Mouse (Mus musculus) ES-E14 (cell line): ENCODE results near the gene Mdga1. TPM values are rescaled to one million over a fixed set of nuclear protein-coding genes. Genes with fewer than 3 reads are reported as not detected.

ENCODE experiments used
- DNase-seq: peaks from one replicate; pipeline ENCODE4 v3.0.0-alpha.2; 2013; ENCODE audit warnings: low read depth, low spot score
- H3K27ac ChIP-seq: 2 replicates; pipeline ENCODE4 v1.5.1; 2012; ENCODE audit warnings: low read depth, mild to moderate bottlenecking, low read length, moderate library complexity, mixed read lengths; ENCODE audit not compliant: poor library complexity, insufficient read depth, severe bottlenecking
- H3K36me3 ChIP-seq: 2 replicates; pipeline ENCODE4 v1.6.1; 2012; ENCODE audit warnings: mild to moderate bottlenecking, low read length, moderate library complexity, mixed read lengths; ENCODE audit not compliant: control insufficient read depth, poor library complexity, insufficient read depth, severe bottlenecking
- H3K4me1 ChIP-seq, 2 experiments: fragments of 150-350 bp in 1 of 2; sonication (generic) in 1 of 2; 2 replicates each; pipeline ENCODE4 v1.6.1; 2012; ENCODE audit warnings: low read length in 2 of 2, mild to moderate bottlenecking in 1 of 2, mixed read lengths in 1 of 2; ENCODE audit not compliant: control insufficient read depth in 2 of 2, insufficient read depth in 2 of 2, poor library complexity in 1 of 2
- H3K4me3 ChIP-seq, 2 experiments: fragments of 150-350 bp in 1 of 2; sonication (generic) in 1 of 2; 2 replicates each; pipeline ENCODE4 v1.5.1; 2012; ENCODE audit warnings: low read length in 2 of 2, low read depth in 1 of 2, mild to moderate bottlenecking in 1 of 2, mixed read lengths in 1 of 2; ENCODE audit not compliant: insufficient read depth in 1 of 2, poor library complexity in 1 of 2, severe bottlenecking in 1 of 2
- H3K9ac ChIP-seq: 2 replicates; pipeline ENCODE4 v1.6.1; 2012; ENCODE audit warnings: low read depth, mild to moderate bottlenecking, low read length, mixed read lengths; ENCODE audit not compliant: poor library complexity, insufficient read depth, severe bottlenecking
- H3K9me3 ChIP-seq: fragments of 150-350 bp; sonication (generic); 2 replicates; pipeline ENCODE4 v1.6.1; 2012; ENCODE audit warnings: low read depth, mild to moderate bottlenecking, low read length; ENCODE audit not compliant: control insufficient read depth, insufficient read depth
- CHD2 ChIP-seq: IDR thresholded peaks from 2 replicates; pipeline ENCODE4 v1.6.1; 2014; ENCODE audit warnings: mild to moderate bottlenecking, low read depth, low read length, inconsistent platforms
- HCFC1 ChIP-seq: IDR thresholded peaks from 2 replicates; pipeline ENCODE4 v1.6.1; 2012; ENCODE audit warnings: low read length, inconsistent platforms, borderline replicate concordance; ENCODE audit not compliant: insufficient read depth
- MAFK ChIP-seq: IDR thresholded peaks from 2 replicates; pipeline ENCODE4 v1.6.1; 2014; ENCODE audit warnings: mild to moderate bottlenecking, low read depth, low read length, inconsistent platforms; ENCODE audit not compliant: insufficient read depth
- ZC3H11A ChIP-seq: IDR thresholded peaks from 2 replicates; pipeline ENCODE4 v1.6.1; 2012; ENCODE audit warnings: low read depth, mild to moderate bottlenecking, inconsistent platforms, low read length, borderline replicate concordance
- ZNF384 ChIP-seq: IDR thresholded peaks from 2 replicates; pipeline ENCODE4 v1.6.1; 2012; ENCODE audit warnings: low read depth, low read length, inconsistent platforms
- in situ Hi-C, 2 experiments: fragments of 600-800 bp; cut with MboI; formaldehyde crosslinking; loops; one replicate each; pipeline ENCODE4 v1.15.1; 2025; ENCODE audit warnings: low sequenced_read_pairs in 2 of 2, inconsistent platforms in 1 of 2; ENCODE audit not compliant: unreplicated experiment in 2 of 2
- total RNA-seq: library from RNA; depleted of rRNA; stranded (reverse); fragments of 300-350 nt; gene quantifications from 2 replicates; pipeline ENCODE4 v1.2.3, GENCODE M21; 2012

Gene Mdga1
- total RNA-seq, 1 experiment: 7.1 TPM

DNA sequence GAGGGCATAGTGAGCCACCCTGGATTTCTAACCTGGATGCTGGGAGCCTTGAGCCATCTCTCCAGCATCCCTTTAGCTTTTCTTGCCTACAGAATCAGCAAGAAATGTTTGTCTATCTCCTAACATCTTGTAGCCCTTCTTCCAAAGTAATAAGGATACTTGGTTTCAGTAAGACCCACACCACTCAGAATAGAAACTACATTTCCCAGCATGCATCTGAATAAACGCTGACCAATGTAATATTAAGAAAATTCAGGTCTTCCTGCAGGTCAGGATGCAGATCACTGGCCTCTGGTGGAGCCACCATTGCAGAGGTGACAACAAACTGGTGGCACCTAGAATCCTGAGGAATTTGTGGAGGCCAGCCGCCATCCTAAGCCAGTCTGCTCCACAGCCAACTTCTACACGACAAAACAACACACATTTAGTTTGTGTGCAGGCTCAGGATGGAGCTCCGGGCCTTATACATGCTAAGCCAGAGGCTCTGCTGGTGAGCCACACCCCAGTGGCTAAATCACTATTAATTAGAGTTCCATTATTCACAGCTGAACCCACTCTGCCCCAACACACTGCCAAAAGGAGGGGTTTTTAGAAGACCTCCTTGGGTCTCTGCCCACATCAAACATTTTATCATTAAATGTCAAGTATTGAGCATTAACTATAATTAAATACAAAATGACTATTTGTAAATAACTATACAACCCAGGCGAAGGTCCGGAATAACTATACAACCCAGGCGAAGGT, 126.3 kb downstream of the Mdga1 start:
- in situ Hi-C loops: no loop called here
- no peak overlapping the region for H3K9ac ChIP-seq
- H3K4me1 ChIP-seq: peaks cover 2 to 13% of the 10 kb centered on the region in 2 experiments; a peak in 1 of 4 replicates
- no peak for DNase-seq
- peak; percentile 79 for TF ChIP-seq HCFC1
- TF ChIP-seq MAFK: peak; percentile 79
- TF ChIP-seq ZC3H11A: no peak
- no peak for TF ChIP-seq CHD2
- no peak for TF ChIP-seq ZNF384
- no peak overlapping the region for H3K4me3 ChIP-seq
- no peaks in the 10 kb centered on the region for H3K36me3 ChIP-seq
- H3K27ac ChIP-seq: no peak overlapping the region
- no peaks in the 10 kb centered on the region for H3K9me3 ChIP-seq

DNA sequence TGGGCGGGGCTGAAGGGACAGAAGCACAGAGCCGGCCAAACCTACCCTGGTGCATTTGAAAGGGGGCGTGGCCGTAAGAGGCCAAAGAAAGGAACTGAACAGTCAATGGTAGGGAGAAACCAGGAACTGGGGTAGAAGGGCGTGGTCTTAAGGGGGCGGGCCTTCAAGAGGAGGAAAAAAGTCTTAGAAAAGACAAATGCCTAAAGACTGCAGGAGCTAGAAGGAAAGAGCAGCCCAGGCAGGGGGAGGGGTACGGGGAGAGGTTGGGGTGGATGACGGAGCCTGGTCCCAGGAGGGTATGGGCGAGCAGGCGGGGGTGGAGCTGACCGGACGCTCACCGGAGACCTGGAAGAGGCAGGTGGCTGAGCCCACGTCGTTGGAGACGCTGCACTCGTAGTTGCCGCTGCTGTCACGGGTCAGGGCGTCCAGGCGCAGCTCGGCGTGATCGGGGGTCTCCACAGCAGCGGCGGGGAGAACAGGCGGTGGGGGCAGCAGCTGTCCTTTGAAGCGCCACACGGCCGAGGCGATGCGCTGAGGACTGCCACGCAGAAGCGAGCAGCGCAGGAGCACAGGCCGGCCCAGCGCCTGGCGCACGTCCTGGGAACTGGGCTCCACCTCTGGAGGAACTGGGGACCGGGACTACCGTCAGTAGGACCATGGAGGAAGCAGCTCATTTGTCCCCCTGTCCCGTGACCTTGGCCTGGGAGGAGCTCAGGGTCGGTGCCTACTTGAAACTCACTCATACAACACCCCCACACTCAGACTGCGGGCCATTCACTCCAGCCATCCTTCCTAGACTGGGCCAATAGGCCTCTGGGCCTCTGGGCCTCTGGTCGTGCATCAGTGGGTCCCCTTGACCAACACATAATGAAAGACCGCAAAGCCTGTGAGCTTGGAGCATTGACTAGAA, 127.9 kb downstream of the Mdga1 start:
- H3K36me3 ChIP-seq: no peaks in the 10 kb centered on the region
- DNase-seq: peak; percentile 90
- peak overlapping the region; percentile 61 to 81 for H3K4me3 ChIP-seq
- in situ Hi-C loops: no loop called here
- peaks cover 2 to 20% of the 10 kb centered on the region in 2 experiments; a peak in 2 of 4 replicates for H3K4me1 ChIP-seq
- no peak for TF ChIP-seq ZNF384
- no peak for TF ChIP-seq HCFC1
- TF ChIP-seq ZC3H11A: no peak
- TF ChIP-seq MAFK: no peak
- no peak for TF ChIP-seq CHD2
- no peak overlapping the region; the same call in 1 of the 2 replicates for H3K27ac ChIP-seq
- H3K9me3 ChIP-seq: no peaks in the 10 kb centered on the region
- peak overlapping the region; percentile 75 for H3K9ac ChIP-seq

DNA sequence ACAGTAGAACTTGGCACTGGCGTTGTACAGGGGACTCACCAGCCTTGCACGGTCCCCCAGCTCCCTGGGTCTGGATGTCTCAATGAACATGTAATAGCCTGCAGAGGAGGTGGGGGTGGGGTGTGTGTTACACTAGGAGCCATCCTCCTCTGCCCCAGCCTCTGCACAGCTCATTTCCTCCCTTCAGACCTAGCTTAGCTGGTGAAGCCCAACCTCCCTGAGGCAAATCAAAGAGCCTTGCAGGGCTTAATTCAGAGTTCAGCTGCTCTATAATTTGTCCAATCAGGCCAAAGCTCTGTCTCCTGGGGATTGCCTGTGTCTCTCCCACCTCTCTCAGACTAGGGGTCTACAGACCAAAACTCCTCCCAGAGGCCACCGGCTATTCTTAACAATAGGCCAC, 131.9 kb downstream of the Mdga1 start:
- in situ Hi-C loops: no loop called here
- Histone ChIP-seq H3K36me3 (no peaks in the 10 kb centered on the region), H3K9ac (no peak overlapping the region), H3K9me3 (no peaks in the 10 kb centered on the region), H3K4me1 (peaks cover 0 to 18% of the 10 kb centered on the region in 2 experiments; a peak in 2 of 4 replicates), H3K4me3 (no peak overlapping the region), H3K27ac (no peak overlapping the region)
- no peak for DNase-seq
- TF ChIP-seq MAFK: no peak
- TF ChIP-seq ZNF384: no peak
- no peak for TF ChIP-seq ZC3H11A
- TF ChIP-seq HCFC1: no peak
- TF ChIP-seq CHD2: no peak

DNA sequence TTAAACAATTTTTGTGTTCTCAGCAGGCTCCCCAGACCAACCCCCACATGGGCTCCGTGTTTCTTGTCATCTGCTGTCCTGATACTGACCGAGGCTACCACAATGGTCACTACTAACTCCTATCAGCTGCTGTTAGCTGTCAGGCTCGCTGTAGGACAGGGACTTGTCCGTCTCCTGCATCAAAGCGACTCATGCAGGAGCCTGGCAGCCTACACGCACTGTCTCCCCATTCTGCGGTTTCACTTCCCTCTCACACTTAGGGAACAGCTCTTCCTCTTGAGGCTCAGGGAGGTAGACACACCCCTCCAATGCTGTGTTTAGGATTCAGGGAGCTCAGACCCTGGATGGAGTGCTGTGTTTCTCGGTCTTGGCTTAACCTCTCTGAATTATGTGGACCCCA, 132.4 kb downstream of the Mdga1 start:
- Histone ChIP-seq H3K9me3 (no peaks in the 10 kb centered on the region), H3K27ac (no peak overlapping the region), H3K4me1 (peaks cover 0 to 14% of the 10 kb centered on the region in 2 experiments; a peak in 2 of 4 replicates), H3K36me3 (no peaks in the 10 kb centered on the region), H3K9ac (no peak overlapping the region), H3K4me3 (no peak overlapping the region)
- in situ Hi-C loops: no loop called here
- DNase-seq: no peak
- no peak for TF ChIP-seq HCFC1
- TF ChIP-seq ZC3H11A: no peak
- TF ChIP-seq MAFK: no peak
- TF ChIP-seq CHD2: no peak
- no peak for TF ChIP-seq ZNF384
